Mouse (Mus musculus) testis, adult 10 weeks (tissue): Measurements from ENCODE around the gene Tas1r3. TPM values are rescaled to one million over a fixed set of nuclear protein-coding genes. Genes with fewer than 3 reads are reported as not detected.

ENCODE experiments used
- polyA plus RNA-seq: library from polyadenylated mRNA; stranded (reverse); fragments of 350-450 nt; fragmentation: Illumina TruSeq; extraction: RNeasy Lipid Tissue Mini Kit (QIAGEN cat#74804); gene quantifications from one replicate; pipeline ENCODE4 v1.2.3, GENCODE M21; 2014; ENCODE audit warnings: low read depth, low replicate concordance

Tas1r3 gene
- polyA plus RNA-seq: 0.18 TPM

DNA sequence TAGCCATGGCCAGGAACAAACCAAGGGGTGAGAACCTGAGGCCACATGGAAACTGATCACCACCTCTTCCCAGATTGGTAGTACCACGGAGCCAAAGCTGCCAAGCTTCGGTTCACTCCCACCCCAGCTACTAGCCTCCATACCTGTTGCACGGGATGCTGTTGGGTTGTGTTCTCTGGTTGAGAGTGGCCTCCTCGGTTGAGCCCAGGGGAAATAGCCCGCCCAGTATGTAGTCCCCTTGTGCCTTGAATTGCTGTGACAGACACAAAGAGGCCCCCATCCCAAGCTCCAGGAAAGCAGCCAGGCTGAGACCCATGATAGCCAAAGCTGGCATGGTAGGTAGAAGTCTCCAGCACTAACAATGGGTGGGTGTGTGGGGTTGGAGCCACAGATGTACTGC, at the start of gene Tas1r3:
Tas1r3 (minus strand) TSS at position 362 of the 400 bp plus-strand sequence.

DNA sequence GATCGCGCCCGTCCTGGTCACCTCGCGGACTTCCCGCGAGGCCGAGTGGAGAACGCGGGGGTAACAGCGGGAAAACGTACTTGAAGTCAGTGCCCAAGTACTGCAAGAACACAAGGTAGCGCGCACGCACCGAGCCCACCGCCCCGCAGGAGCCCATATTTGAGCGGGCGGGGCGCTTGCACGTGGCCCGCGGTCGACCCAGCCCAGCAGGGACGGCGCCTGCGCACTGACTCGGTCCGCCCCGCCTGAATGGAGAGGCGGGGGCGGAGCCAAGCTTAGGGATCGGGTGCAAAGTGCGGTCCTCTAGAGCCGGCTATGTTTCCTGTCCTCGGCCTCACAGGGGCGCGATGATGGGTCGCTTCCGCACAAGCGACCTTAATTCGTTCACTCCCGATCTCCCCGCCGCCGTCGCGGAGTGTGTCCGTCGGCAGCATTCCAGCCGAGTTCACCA, 28.4 kb upstream of the Tas1r3 start, which contains the start of the genes Pusl1 and Acap3:
Pusl1 (minus strand) TSS at position 231 of the 451 bp plus-strand sequence.
Acap3 (plus strand) TSS at position 272 of the 451 bp plus-strand sequence.

DNA sequence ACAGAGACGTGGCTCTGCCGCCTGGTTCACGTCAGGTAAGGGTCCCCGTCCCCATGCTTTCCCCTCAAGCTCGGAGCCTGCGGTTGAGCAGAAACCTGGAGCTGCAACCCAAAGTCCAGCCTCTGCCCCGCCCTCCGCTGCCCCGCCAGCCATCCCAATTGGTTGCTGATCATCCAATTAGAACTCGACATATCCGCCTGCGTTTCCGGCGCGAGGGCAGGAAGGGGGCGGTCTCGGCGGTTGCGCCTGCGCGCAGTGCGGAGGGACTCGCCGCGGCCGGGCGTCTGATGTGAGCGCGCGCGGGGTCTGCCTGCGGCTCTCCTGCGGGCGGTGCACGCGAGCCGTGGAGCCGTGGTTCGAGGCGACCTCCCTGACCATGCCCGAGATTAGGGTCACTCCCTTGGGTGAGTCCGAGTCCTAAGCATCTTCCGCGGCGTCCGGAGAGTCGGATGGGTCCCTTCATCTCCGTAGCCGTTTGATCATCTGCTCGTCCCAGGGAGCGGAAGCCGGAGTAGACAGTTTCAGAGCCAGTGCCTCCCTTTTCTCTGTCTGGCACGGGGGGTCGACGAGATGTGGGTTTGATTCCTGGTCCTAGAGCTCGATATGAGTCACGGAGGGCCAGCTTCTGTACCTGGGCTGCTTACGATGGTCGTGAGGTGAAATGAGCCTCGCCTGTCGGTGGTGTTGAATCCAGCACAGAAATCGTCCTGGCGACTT, 6.3 kb upstream of the Tas1r3 start, which contains the start of the genes Cptp and Ints11:
Cptp (minus strand) TSS at position 124 of the 717 bp plus-strand sequence.
Ints11 (plus strand) TSS at position 230 of the 717 bp plus-strand sequence.

DNA sequence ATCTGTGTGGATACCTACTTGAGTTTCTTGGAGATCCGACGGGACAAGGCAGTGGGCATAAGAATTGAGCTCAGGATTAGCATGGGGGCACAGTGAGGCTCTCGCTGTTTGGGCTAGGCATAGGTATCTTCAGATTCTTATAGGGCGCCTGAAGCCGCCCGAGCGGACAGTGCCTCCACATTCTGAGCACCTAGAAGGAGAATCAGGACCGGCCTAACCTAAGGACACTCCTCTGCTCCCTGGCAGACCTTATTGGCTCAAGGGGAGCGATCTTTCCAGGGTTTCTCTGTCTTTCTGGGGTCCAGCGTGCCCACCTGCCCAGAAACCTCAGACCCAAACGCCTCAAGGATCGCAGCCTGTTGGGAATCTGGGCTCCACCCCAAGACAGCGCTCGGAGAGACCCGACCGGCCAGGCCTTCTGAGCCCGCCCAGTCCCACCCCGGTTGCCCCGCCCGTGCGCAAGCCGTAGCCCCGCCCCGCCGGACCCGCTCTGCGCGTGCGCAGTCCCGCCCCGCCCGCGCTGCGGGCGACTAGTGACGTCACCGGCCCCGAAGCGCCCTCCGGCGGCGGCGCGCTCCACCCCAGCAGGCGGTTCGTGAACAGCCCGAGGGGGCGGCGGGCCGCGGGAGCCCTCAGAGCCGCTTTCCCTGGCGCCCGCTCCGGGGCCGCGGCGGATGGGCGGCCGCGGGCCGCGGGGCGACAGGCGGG, 16.1 kb downstream of the Tas1r3 start, which contains the start of gene Dvl1:
Dvl1 (plus strand) TSS at position 532 of the 708 bp plus-strand sequence.

DNA sequence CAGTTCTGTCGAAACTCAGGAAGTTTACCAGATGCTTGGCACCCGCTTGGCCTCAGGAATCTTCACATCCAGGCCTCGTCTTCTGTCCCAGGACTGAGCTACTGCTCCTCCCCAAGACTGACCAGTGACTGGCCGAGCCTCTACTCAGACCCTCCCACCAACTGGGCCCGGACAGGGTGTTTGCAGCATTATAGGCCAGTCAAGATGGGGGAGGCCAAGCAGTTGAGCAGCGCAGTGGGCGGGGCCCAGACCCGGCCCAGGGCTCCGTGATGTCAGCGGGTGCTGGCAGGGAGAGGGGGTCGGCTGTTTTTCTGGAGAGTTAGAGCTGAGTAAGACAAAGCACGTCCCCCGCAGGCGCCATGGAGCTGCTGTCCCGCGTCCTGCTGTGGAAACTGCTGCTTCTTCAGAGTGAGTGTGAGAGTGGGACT, 23.7 kb downstream of the Tas1r3 start, which contains the start of gene Mxra8:
Mxra8 (plus strand) TSS at position 198 of the 428 bp plus-strand sequence.

DNA sequence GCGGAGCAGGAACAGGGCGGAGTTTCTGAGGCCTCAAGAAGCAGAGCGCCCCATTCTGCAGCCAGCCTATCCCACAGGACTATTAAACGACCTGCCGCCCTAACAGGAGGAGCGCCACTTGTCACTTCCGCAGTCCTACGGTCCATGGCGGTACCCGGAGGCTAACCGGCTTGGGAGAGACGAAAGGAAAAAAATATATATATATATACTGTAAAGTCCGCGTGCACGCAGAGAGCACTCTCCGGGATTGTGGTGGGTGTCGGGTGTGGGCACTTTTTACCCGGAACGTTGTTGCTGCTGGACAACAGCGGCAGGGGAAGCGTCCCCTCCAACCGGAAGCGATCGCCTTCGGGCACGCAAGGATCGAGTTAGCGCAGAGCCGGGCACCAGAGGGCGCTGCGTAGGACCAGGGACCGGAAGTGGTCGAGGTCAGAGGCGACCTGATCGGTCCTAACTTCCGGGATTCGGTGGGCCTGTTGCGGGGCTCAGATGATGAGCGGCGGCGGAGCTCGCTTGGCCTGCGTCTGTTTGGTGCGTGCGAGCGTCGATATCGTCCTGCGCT, 31.9 kb downstream of the Tas1r3 start, which contains the start of gene Aurkaip1:
Aurkaip1 (plus strand) TSS at position 68 of the 562 bp plus-strand sequence.

DNA sequence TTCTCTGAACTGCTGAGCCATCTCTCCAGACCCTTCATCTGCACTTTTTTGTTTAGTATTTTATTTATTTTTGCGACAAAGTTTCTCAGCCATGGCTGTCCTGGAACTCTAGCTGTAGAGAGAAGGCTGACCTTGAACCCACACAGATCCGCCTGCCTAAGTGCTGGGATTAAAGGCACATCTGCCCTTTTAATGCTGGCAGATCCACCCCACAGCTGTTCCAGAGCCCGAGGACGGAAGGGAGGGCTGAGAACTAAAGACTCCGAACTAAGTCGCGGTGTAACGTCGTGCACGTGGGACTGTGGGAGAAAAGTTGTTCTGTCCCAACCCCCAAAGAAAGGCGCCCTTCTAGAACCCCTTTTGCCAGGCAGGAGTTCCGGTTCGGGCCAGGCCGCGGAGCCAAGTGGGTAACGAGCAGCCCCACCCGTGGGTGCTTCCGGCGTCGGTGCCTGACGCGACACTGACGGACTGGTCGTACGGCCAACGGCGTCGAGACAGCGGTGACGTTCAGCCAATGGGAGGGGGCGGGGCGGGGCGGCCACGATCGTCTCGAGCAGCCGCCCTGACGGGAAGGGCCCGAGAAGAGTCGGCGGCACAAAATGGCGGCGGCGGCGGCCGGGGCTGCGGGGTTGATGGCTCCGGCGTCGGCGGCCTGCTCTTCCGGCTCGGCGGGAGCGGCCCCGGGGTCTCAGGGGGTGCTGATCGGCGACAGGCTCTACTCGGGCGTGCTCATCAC, 51.1 kb downstream of the Tas1r3 start, which contains the start of gene Ccnl2:
Ccnl2 (plus strand) TSS at position 561 of the 736 bp plus-strand sequence.

Other genes with a start within 250 kb of the Tas1r3 start
- 73.4 TPM for gene Cdk11b, start 238.5 kb downstream of the Tas1r3 start, polyA plus RNA-seq
- gene Gm10563, start 218.0 kb downstream of the Tas1r3 start, polyA plus RNA-seq: not detected
- 0.27 TPM for gene Mmp23, start 210.0 kb downstream of the Tas1r3 start, polyA plus RNA-seq
- gene Mib2, start 194.2 kb downstream of the Tas1r3 start, polyA plus RNA-seq: 1.5 TPM
- not detected for gene Fndc10, start 169.0 kb downstream of the Tas1r3 start, polyA plus RNA-seq
- 45.1 TPM for gene Ssu72, start 158.6 kb downstream of the Tas1r3 start, polyA plus RNA-seq
- gene Tmem240, start 128.6 kb downstream of the Tas1r3 start, polyA plus RNA-seq: not detected
- gene Atad3a, start 102.3 kb downstream of the Tas1r3 start, polyA plus RNA-seq: 1.5 TPM
- 0.57 TPM for gene Vwa1, start 88.7 kb downstream of the Tas1r3 start, polyA plus RNA-seq
- 1.7 TPM for gene Tmem88b, start 77.5 kb downstream of the Tas1r3 start, polyA plus RNA-seq
- not detected for gene Ankrd65, start 72.9 kb downstream of the Tas1r3 start, polyA plus RNA-seq
- gene Mrpl20, start 60.5 kb downstream of the Tas1r3 start, polyA plus RNA-seq: 131 TPM
- gene Ccnl2, start 50.9 kb downstream of the Tas1r3 start, polyA plus RNA-seq: 32.1 TPM
- 6.5 TPM for gene Aurkaip1, start 32.1 kb downstream of the Tas1r3 start, polyA plus RNA-seq
- 91.8 TPM for gene Mxra8, start 23.7 kb downstream of the Tas1r3 start, polyA plus RNA-seq
- gene Dvl1, start 16.0 kb downstream of the Tas1r3 start, polyA plus RNA-seq: 6.2 TPM
- gene Cptp, start 6.1 kb upstream of the Tas1r3 start, polyA plus RNA-seq: 60.8 TPM
- gene Ints11, start 6.2 kb upstream of the Tas1r3 start, polyA plus RNA-seq: 2.4 TPM
- gene Pusl1, start 28.4 kb upstream of the Tas1r3 start, polyA plus RNA-seq: 0.56 TPM
- gene Acap3, start 28.5 kb upstream of the Tas1r3 start, polyA plus RNA-seq: 1.0 TPM
- gene Ube2j2, start 80.5 kb upstream of the Tas1r3 start, polyA plus RNA-seq: 156 TPM
- gene C1qtnf12, start 99.0 kb upstream of the Tas1r3 start, polyA plus RNA-seq: 8.9 TPM
- gene B3galt6, start 129.3 kb upstream of the Tas1r3 start, polyA plus RNA-seq: 1.7 TPM
- 97.4 TPM for gene Sdf4, start 129.5 kb upstream of the Tas1r3 start, polyA plus RNA-seq
- gene Tnfrsf4, start 150.5 kb upstream of the Tas1r3 start, polyA plus RNA-seq: not detected
- gene Tnfrsf18, start 162.8 kb upstream of the Tas1r3 start, polyA plus RNA-seq: not detected
- gene Ttll10, start 196.1 kb upstream of the Tas1r3 start, polyA plus RNA-seq: 25.6 TPM
- gene 9430015G10Rik, start 246.6 kb upstream of the Tas1r3 start, polyA plus RNA-seq: 17.1 TPM